Mouse (Mus musculus) intestine, postnatal 0 days (tissue): Measurements from ENCODE around the gene Msln. TPM values are rescaled to one million over a fixed set of nuclear protein-coding genes. Genes with fewer than 3 reads are reported as not detected.

ENCODE experiments used
- ATAC-seq: fragments of 200-750 bp; cut with Nextera tagmentation; 2 replicates; pipeline ENCODE4 v1.8.0; 2017; ENCODE audit warnings: mild to moderate bottlenecking, moderate TSS enrichment, moderate library complexity
- H3K27ac ChIP-seq: fragments of 300-500 bp; sonication (generic); 2 replicates; pipeline ENCODE4 v1.5.1; 2014; ENCODE audit warnings: mild to moderate bottlenecking, low read depth, low read length, moderate library complexity
- H3K27me3 ChIP-seq: fragments of 300-500 bp; sonication (generic); replicated peaks from 2 replicates; pipeline ENCODE4 v1.6.1; 2014; ENCODE audit warnings: low read length, mixed read lengths; ENCODE audit not compliant: control insufficient read depth, insufficient read depth
- H3K36me3 ChIP-seq: fragments of 300-500 bp; sonication (generic); 2 replicates; pipeline ENCODE4 v1.6.1; 2014; ENCODE audit warnings: mild to moderate bottlenecking, moderate library complexity; ENCODE audit not compliant: control insufficient read depth, insufficient read depth
- H3K4me1 ChIP-seq: fragments of 300-500 bp; sonication (generic); replicated peaks from 2 replicates; pipeline ENCODE4 v1.6.1; 2014; ENCODE audit warnings: antibody characterized with exemption, low read length, mixed read lengths; ENCODE audit not compliant: control insufficient read depth, insufficient read depth
- H3K4me2 ChIP-seq: fragments of 300-500 bp; sonication (generic); replicated peaks from 2 replicates; pipeline ENCODE4 v1.6.1; 2014; ENCODE audit warnings: low read depth, mild to moderate bottlenecking, moderate library complexity
- H3K4me3 ChIP-seq: fragments of 300-500 bp; sonication (generic); 2 replicates; pipeline ENCODE4 v1.5.1; 2014; ENCODE audit warnings: low read depth, low read length
- H3K9ac ChIP-seq: fragments of 300-500 bp; sonication (generic); 2 replicates; pipeline ENCODE4 v1.6.1; 2014; ENCODE audit warnings: mild to moderate bottlenecking, low read depth, low read length
- H3K9me3 ChIP-seq: fragments of 300-500 bp; sonication (generic); 2 replicates; pipeline ENCODE4 v1.6.1; 2016; ENCODE audit warnings: mixed run types; ENCODE audit not compliant: control insufficient read depth
- CTCF ChIP-seq: sonication (generic); IDR thresholded peaks from 2 replicates; pipeline ENCODE4 v1.5.1; 2016; ENCODE audit warnings: low read depth, mild to moderate bottlenecking, control low read depth, antibody characterized with exemption, moderate library complexity
- WGBS: fragments of 180-500 bp; shearing (Covaris S2); extraction: QIAGEN DNeasy Blood & Tissue Kit; methylation state at CpG from one replicate; pipeline ENCODE4 v1.1.7; 2014; 5-methylcytosine and 5-hydroxymethylcytosine counted together
- polyA plus RNA-seq: library from polyadenylated mRNA; unstranded; fragments of >200 nt; fragmentation: Nextera tagmentation; extraction: Ambion mirVana; gene quantifications from 2 replicates; pipeline ENCODE4 v1.2.1, GENCODE M21; 2015

Gene Msln
- polyA plus RNA-seq, 1 experiment from 2014 or later: 48.2 TPM

DNA sequence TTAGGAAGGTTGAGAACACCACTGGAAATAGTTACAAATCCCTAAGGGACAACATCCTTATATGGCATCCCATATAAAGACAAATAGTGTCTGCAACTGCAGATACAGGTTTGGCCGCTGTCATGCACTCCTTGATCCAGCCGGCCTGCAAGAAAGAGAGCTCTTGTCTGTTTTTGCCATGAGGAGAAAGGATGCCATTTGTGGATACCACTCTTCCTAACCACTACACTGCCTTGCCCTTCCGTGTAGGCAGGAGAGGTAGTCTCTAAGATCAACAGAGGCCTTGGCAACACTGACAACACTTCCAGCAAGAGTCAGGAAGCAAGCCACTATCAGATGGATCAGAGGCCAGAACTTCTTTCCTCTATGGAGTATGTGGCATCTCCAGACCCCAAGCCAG is 32.1 kb upstream of the Msln start, which contains the start of gene Ccdc78:
TSS of gene Ccdc78 (plus strand) at position 301 of the 400 bp plus-strand sequence.
- Histone ChIP-seq H3K27ac (no peak within 1 kb of the TSS), H3K4me3 (peak within 1 kb of the TSS; percentile 65), H3K4me1 (peaks cover 6% of the 10 kb centered on the region; the same call in 1 of the 2 replicates), H3K4me2 (peak within 1 kb of the TSS; percentile 88), H3K36me3 (peaks cover 38% of the 10 kb centered on the region; the same call in 1 of the 2 replicates), H3K9ac (peak within 1 kb of the TSS; percentile 55; the same call in 1 of the 2 replicates), H3K27me3 (no peaks in the 10 kb centered on the region), H3K9me3 (no peaks in the 10 kb centered on the region)
- TF ChIP-seq CTCF: no peak
- WGBS: 76% methylated on average over 3 of the region's 3 CpGs
- ATAC-seq: no peak

GRCm38 (mm10) chr17:25785281-25785745 is 31.1 kb upstream of the Msln start, which contains the start of gene Haghl:
TSS of gene Haghl (minus strand) at chr17:25785673.
- peak within 1 kb of the TSS; percentile 65 for H3K4me3 ChIP-seq
- ATAC-seq: peak; percentile 80
- peak; percentile 14; the same call in 1 of the 2 replicates for TF ChIP-seq CTCF
- H3K4me2 ChIP-seq: peak within 1 kb of the TSS; percentile 88
- no peaks in the 10 kb centered on the region for H3K27me3 ChIP-seq
- peak within 1 kb of the TSS; percentile 55 for H3K9ac ChIP-seq
- no peaks in the 10 kb centered on the region for H3K9me3 ChIP-seq
- WGBS: under 1% methylated on average over 23 of the region's 23 CpGs
- no peak within 1 kb of the TSS; the same call in 1 of the 2 replicates for H3K27ac ChIP-seq
- peaks cover 48% of the 10 kb centered on the region; the same call in 1 of the 2 replicates for H3K36me3 ChIP-seq
- H3K4me1 ChIP-seq: peaks cover 6% of the 10 kb centered on the region; the same call in 1 of the 2 replicates

DNA sequence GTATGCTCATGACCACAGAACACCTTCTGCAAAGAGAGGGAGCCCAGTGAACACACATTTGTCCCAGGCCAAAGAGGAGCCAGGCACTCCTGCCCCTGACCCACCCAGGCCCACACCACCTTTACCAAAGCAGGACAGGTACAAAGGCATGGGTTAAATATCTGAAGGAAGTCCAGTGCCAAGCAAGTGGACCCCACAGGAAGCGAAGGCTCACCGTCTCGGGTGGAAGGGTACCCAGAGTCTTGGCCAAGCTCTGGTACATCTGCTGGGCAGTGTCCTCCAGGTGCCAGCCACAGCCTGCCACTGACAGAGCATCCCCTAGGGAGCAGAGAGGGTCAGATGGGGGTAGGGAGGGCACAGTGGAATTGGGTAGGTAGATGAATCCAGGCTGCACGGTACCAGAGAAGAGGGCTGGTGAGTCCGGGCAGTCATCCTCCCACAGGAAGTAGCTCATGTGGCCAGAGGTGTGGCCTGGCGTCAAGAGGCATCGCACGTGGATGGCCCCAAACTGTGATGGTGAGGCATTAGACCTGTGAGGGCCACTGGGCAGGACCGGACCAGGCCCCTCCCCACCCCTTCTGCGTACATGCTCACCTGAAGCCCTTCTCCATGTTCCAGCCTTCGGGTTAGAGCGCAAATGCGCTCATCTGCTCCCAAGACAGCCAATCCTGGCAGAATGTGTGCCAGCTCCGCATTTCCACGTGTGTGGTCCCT is 29.8 kb upstream of the Msln start:
- no peak for TF ChIP-seq CTCF
- Histone ChIP-seq H3K36me3 (peaks cover 50% of the 10 kb centered on the region), H3K4me3 (no peak overlapping the region), H3K27ac (no peak overlapping the region; the same call in 1 of the 2 replicates), H3K9ac (no peak overlapping the region), H3K4me2 (peak overlapping the region; percentile 88), H3K27me3 (no peaks in the 10 kb centered on the region), H3K9me3 (no peaks in the 10 kb centered on the region), H3K4me1 (peaks cover 6% of the 10 kb centered on the region; the same call in 1 of the 2 replicates)
- ATAC-seq: no peak
- WGBS: 77% methylated on average over 15 of the region's 15 CpGs

DNA sequence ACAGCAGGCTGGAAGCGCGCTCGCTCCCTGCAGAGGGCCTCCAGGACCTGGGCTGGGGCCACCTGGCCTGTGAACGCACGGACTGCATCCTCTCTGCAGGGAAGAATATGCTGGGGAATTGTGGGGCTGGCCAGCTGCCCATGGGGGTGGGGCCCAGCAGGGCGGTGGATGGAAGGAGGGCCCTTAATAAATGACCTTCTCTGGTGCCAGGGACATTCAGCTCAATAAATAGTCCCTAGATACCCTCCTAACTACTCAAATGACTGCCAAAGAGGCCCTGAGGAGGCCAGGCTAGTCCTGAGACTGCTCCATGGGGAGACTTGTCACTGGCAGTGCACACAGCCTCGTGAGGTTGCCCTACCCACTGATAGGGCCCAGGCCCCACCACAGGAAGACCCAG is 28.9 kb upstream of the Msln start:
- Histone ChIP-seq H3K9me3 (no peaks in the 10 kb centered on the region), H3K27ac (no peak overlapping the region), H3K27me3 (no peaks in the 10 kb centered on the region), H3K4me1 (peaks cover 6% of the 10 kb centered on the region; the same call in 1 of the 2 replicates), H3K4me2 (no peak overlapping the region), H3K36me3 (peaks cover 51% of the 10 kb centered on the region), H3K9ac (no peak overlapping the region), H3K4me3 (no peak overlapping the region)
- WGBS: 68% methylated on average over 7 of the region's 7 CpGs
- no peak for ATAC-seq
- TF ChIP-seq CTCF: no peak

- WGBS: 67% methylated on average over 6 of the region's 6 CpGs
- no peak overlapping the region for H3K4me2 ChIP-seq
- H3K4me1 ChIP-seq: peaks cover 6% of the 10 kb centered on the region; the same call in 1 of the 2 replicates
- no peaks in the 10 kb centered on the region for H3K9me3 ChIP-seq
- H3K27me3 ChIP-seq: no peaks in the 10 kb centered on the region
- H3K4me3 ChIP-seq: no peak overlapping the region
- H3K9ac ChIP-seq: no peak overlapping the region
- TF ChIP-seq CTCF: no peak
- H3K36me3 ChIP-seq: peaks cover 54% of the 10 kb centered on the region
- H3K27ac ChIP-seq: no peak overlapping the region; the same call in 1 of the 2 replicates
- no peak for ATAC-seq
Observed at GRCm38 (mm10) chr17:25781339-25781738, 27.2 kb upstream of the Msln start.

DNA sequence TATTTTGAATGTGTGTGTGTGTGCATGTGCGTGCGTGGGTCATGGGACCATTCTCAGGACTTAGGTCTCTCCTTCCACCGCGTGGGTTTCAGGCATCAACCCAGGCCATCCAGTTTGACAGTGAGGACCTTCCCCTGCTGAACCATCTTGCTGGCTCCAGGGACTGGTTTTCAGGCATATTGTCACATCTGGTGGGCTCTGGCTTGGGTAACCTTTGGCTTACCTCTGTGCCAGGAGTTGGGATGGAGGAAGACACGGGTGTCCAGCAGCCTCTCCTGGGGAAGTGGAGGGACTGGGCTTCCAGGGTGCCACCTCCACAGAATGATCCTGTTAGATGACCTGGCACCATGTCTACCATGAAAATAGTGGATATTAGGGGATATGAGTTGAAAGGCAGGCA is 23.8 kb upstream of the Msln start:
- H3K36me3 ChIP-seq: peaks cover 52% of the 10 kb centered on the region

More for the DNA sequence above, 23.8 kb upstream of the Msln start:
- no peaks in the 10 kb centered on the region for H3K9me3 ChIP-seq
- peaks cover 7% of the 10 kb centered on the region; the same call in 1 of the 2 replicates for H3K4me1 ChIP-seq
- H3K27me3 ChIP-seq: no peaks in the 10 kb centered on the region
- no peak overlapping the region for H3K4me2 ChIP-seq
- H3K27ac ChIP-seq: no peak overlapping the region
- H3K4me3 ChIP-seq: no peak overlapping the region
- no peak for ATAC-seq
- H3K9ac ChIP-seq: no peak overlapping the region
- WGBS: 97% methylated on average over 5 of the region's 5 CpGs
- no peak for TF ChIP-seq CTCF
